Mouse (Mus musculus): ENCODE data around the gene Pofut2.

The Pofut2 gene

GRCm38 (mm10) chr10:77258704-77259621 lies at the start of gene Pofut2:
Gene Pofut2, plus strand, starts transcription at chr10:77259218.
- DNase-seq, result peak; percentile 95

GRCm38 (mm10) chr10:77209261-77209660 lies 49.8 kb upstream of the Pofut2 start:
- DNase-seq, result no peak

- no peak for DNase-seq
These were observed 48.4 kb upstream of the Pofut2 start for GRCm38 (mm10) chr10:77210666-77211065.

DNA sequence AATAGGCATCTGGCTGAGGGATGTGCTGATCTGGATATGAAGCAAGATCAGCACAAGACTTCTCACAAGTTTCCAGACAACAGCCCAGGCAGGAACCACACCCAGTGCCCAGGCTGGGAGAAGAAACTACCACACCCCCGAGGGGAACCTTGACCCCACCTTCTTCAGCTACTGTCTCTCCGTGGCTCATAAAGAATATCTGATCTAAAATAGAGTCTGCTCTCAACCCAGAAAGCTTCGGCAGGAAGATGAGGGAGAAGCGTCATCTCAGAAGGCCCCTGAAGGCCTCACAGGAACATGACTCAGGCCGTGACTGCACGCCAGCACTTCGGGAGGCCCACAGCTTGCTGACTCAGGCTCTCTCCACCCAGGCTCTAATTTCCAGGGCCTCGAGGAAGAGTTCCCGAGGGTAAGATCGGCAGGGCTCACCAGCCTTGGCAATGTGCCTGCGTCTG lies 47.9 kb upstream of the Pofut2 start:
- DNase-seq, result no peak

- no peak for DNase-seq
These were observed 46.5 kb upstream of the Pofut2 start for GRCm38 (mm10) chr10:77212354-77213120.

DNA sequence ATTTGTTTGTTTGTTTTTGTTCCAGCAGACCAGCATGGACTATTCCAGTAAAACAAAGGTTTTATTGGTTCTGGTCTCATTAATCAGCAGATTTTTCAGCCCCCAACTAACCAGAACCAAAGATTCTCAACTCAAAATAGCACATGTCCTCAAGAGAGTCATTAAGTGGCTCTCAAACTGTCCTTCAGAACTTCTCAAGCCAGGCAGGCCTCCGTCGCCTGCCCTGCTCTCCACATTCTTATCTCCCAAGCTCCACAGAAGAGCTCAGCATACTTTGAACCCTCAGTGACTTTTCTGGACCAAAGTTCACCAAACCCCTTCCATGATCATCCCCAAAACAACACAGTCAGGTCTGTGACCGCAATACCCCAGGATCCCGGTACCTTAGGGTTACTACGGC lies 45.5 kb upstream of the Pofut2 start:
- DNase-seq, result no peak

GRCm38 (mm10) chr10:77214586-77214985 lies 44.4 kb upstream of the Pofut2 start:
- DNase-seq, result no peak

GRCm38 (mm10) chr10:77215641-77216040 lies 43.4 kb upstream of the Pofut2 start:
- no peak for DNase-seq

DNA sequence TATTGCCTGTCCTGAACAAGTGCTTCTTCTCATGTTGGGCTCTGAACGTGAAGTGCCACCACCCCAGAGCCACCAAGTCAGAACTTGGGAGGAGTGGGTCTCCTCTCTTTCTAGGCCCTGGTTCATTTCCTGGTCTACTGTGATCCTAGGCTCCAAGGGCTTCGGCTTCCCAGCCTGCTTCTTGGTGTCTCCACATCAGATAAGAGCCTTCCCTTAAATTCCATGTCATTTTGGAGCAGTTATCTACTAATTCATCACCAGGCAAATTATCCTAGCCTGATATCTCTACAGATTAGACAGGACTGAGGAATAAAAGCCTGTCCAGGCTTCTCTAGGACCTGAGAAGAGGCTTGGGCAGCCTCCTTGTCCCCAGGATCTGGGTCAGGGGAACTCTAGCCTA lies 42.7 kb upstream of the Pofut2 start:
- no peak for DNase-seq

DNA sequence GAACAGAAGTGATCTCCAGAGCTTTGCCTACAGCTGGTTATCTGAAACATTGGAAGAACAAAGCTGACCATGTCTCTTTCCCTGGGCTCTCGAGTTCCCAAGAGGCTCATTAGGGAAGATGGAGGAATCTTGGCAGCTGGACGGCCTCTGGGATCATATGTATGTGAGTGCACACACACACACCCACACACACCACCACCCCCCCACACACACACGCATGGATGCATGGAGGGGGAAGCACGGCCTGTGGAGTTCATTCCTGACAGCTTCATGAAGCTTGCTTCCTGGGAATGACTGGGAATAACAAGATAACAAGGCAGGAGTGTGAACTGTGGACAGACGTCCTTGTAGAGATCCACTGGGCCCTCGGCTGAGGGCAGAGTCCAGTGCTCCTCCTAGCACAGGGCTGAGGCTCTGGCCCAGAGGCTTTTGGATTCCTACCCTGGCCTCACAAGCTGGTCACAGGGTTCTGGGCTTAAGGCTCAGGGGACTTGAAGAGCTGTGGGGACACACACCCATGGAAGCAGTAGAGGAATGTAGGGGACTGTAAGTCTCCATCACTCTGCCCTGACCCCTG lies 41.8 kb upstream of the Pofut2 start:
- no peak for DNase-seq

GRCm38 (mm10) chr10:77218059-77218458 lies 41.0 kb upstream of the Pofut2 start:
- no peak for DNase-seq

DNA sequence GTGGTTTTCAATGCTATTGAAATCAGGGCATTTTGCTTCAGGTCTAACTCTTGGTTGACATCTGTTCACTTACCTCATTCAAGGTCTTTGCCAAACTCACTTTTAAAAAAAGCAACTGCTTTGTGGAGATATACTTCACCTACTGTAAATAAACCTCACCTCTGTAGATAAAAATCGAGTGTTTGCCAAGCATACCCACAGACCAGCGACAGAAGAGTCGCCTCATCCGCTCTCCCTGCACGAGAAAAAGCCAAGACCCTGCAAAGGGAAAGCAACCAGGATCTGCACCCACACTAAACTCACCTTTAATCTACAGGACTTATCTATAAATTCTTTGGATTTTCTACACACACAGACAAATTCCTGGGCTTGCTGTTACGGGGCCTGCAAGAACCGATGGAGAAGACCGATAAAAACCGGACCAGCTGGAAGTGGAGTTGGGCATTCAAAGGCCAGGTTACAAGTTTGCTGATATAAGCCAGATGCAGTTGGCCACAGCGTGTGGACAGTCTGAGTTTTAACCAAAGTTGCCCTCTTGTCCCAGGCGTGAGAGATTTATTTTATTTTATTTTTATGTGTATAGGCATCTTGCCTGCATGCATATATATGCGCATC lies 39.5 kb upstream of the Pofut2 start:
- DNase-seq, result no peak

GRCm38 (mm10) chr10:77221108-77221507 lies 37.9 kb upstream of the Pofut2 start:
- no peak for DNase-seq

DNA sequence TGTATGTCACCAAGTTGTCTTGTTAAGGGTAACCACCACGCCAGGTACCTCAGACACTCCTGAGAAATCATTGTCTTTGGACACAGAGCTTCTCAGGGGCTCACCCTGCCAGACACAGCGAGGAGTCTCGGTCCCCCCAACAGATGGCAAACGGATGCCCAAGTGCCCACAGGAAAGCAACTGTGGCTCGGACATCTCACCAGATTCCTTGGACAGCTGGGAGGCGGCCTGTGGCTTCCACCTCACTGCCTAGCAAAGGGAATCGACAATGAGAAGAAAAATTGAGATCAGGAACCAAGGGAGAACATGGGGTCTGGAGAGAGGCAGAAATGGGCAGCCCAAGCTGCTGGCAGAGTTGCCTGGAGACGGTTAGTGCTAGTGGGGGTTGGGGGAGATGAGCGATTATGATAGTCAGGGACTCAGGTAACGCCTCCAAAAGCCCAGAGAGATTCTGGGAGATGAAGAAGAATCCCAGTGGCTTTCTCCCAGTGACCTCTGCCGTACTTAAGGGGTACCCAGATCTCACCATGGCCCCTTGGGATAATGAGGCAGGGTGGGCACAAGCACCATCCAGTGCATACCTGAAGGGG lies 36.0 kb upstream of the Pofut2 start:
- no peak for DNase-seq

- DNase-seq, result no peak
These were observed 34.6 kb upstream of the Pofut2 start for GRCm38 (mm10) chr10:77224390-77224789.

GRCm38 (mm10) chr10:77225414-77225813 lies 33.6 kb upstream of the Pofut2 start:
- DNase-seq, result no peak

DNA sequence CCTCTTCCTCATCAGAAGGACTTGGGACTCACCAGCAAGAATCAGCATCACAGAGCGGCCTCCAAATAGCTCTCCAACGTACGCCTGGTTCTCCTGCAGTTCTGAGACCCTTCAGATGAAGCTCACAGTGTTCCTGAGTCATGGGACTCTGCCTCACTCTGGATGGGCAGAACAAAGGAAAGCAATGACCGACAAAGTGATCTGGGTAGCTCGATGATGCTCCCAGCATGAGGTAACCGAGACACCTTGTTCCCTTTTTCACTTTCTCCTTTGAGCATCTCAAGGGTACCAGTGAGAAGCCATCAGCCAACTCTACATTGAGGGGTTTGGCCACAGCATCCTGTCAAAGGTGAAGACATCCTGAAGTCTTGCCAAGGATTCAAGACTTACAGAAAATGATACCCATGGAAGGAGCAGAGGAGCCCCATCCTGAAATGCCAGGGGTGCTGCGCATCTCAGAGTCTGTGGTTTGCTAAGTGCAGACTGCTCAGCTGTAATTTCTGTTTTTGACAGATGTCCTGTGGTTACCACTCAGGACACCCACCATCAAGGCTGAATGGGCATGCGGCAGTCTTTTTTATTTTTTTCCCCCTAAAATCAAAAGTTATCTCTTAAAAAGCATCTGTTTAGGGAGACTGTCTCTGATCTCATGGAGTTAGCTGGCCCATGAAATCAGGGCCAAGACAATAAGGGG lies 32.9 kb upstream of the Pofut2 start:
- DNase-seq, result no peak

- DNase-seq, result no peak
These were observed 32.2 kb upstream of the Pofut2 start for GRCm38 (mm10) chr10:77226691-77227367.

GRCm38 (mm10) chr10:77227368-77227723 lies 31.7 kb upstream of the Pofut2 start:
- DNase-seq, result no peak

DNA sequence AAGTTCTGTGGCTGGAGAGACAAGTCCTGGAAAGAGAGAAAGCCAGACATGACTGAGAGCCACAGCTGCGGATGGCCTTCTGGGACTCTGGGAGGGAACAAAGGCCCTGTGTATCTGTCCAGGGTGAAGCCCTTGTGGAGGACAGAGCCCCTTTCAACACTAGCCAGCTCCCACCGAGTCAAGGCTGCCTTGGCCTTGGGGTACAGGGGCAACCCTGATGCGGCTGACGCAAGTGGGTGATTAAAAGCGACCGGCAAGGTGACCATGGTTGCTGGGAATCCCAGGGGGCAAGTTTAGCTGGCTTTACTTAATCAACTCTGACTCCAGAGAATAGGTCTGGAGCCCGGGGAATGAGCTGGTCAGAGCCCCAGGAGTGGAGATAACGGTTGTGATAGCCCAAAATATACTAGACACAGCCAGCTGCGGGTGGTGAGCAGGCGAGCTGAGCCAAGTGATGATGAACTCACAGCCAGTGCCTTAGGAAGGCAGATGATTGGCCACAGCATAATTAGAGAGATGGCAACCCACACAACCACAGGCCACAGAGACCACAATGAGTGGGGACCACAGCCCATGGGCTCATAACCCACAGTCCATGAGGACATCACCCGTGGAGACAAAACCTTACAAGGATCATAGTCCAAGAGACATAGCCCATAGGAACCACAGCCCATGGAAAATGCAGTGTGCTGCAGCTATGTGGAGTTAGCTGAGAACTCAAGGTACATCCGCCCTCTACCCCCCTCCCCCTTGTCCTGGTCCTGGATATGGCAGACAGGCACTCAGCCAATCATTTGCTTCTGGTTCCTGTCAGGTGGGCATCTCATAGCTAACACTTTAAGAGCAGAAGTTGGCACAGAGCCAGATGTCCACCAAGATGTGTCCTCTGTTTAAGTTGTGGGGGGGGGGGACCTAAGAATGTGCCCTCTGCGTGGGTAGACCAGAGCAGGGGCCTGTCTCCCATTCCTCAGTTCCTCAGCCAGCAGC lies 29.1 kb upstream of the Pofut2 start:
- no peak for DNase-seq

Measured in thymus, postnatal 25 days (tissue).